Mouse (Mus musculus) liver, embryonic 16.5 days (tissue): Measurements from ENCODE around the gene Tor1b. TPM values are rescaled to one million over a fixed set of nuclear protein-coding genes. Genes with fewer than 3 reads are reported as not detected.

ENCODE experiments used
- polyA plus RNA-seq: library from polyadenylated mRNA; unstranded; fragments of >200 nt; fragmentation: Nextera tagmentation; extraction: Ambion mirVana; gene quantifications from 2 replicates; pipeline ENCODE4 v1.2.1, GENCODE M21; 2015

The Tor1b gene
- polyA plus RNA-seq, 1 experiment from 2014 or later, result 15.9 TPM

Other genes with a start within 250 kb of the Tor1b start
- 0.09 TPM in 1 of 2 replicates, not detected in the other for gene 1700001O22Rik, start 149.3 kb upstream of the Tor1b start, polyA plus RNA-seq
- gene Ntmt1, start 145.1 kb upstream of the Tor1b start, polyA plus RNA-seq, result 23.2 and 24.9 TPM in 2 replicates
- 27.8 and 29.1 TPM in 2 replicates for gene Asb6, start 122.6 kb upstream of the Tor1b start, polyA plus RNA-seq
- 0.18 TPM in 1 of 2 replicates, not detected in the other for gene Prrx2, start 118.0 kb upstream of the Tor1b start, polyA plus RNA-seq
- gene Ptges, start 23.1 kb upstream of the Tor1b start, polyA plus RNA-seq, result 0.35 and 0.37 TPM in 2 replicates
- 36.0 and 36.3 TPM in 2 replicates for gene Tor1a, start 15.0 kb downstream of the Tor1b start, polyA plus RNA-seq
- 23.1 and 24.0 TPM in 2 replicates for gene BC005624, start 29.2 kb downstream of the Tor1b start, polyA plus RNA-seq
- gene Usp20, start 29.3 kb downstream of the Tor1b start, polyA plus RNA-seq, result 4.9 and 5.8 TPM in 2 replicates
- 5.2 and 5.9 TPM in 2 replicates for gene Fnbp1, start 189.0 kb downstream of the Tor1b start, polyA plus RNA-seq
- gene Gpr107, start 199.4 kb downstream of the Tor1b start, polyA plus RNA-seq, result 11.5 and 11.9 TPM in 2 replicates